Mouse (Mus musculus): ENCODE data around the gene Ttc25. TPM values are rescaled to one million over a fixed set of nuclear protein-coding genes. Genes with fewer than 3 reads are reported as not detected.
A peak's percentile ranks its signal among the peaks of the same experiment; 100 is the strongest.

The Ttc25 gene
- total and polyA plus RNA-seq, 2 experiments from 2014 or later = 1.5 to 1.8 TPM

GRCm38 (mm10) chr11:100536466-100536865 is 8.9 kb upstream of the Ttc25 start:
- no peak overlapping the region for H3K4me3 ChIP-seq (ENCODE audit: low read length)
- no peaks in the 10 kb centered on the region for H3K36me3 ChIP-seq (ENCODE audit: insufficient read depth, low read length)
- TF ChIP-seq CTCF (IDR thresholded peaks at IDR 0.05; ENCODE audit: low read depth) = no peak
- ATAC-seq (no peak), DNase-seq (ENCODE audit: low spot score) (no peak)
- H3K9me3 ChIP-seq (ENCODE audit: low read length) = no peaks in the 10 kb centered on the region
- H3K27ac ChIP-seq = no peak overlapping the region
- no peaks in the 10 kb centered on the region for H3K27me3 ChIP-seq (ENCODE audit: insufficient read depth, low read length)
- no peak overlapping the region for H3K9ac ChIP-seq (replicated peaks; ENCODE audit: low read length)
- H3K4me1 ChIP-seq (ENCODE audit: insufficient read depth, low read length) = no peaks in the 10 kb centered on the region
- no peak overlapping the region for H3K4me2 ChIP-seq (ENCODE audit: low read depth, low read length)

- no peak overlapping the region for H3K27ac ChIP-seq
- H3K4me2 ChIP-seq (ENCODE audit: low read depth, low read length) = no peak overlapping the region
- H3K27me3 ChIP-seq (ENCODE audit: insufficient read depth, low read length) = no peaks in the 10 kb centered on the region
- H3K36me3 ChIP-seq (ENCODE audit: insufficient read depth, low read length) = no peaks in the 10 kb centered on the region
- H3K9me3 ChIP-seq (ENCODE audit: low read length) = no peaks in the 10 kb centered on the region
- H3K4me3 ChIP-seq (ENCODE audit: low read length) = no peak overlapping the region
- TF ChIP-seq CTCF (IDR thresholded peaks at IDR 0.05; ENCODE audit: low read depth) = no peak
- peaks cover 2% of the 10 kb centered on the region; the same call in 1 of the 2 replicates for H3K4me1 ChIP-seq (ENCODE audit: insufficient read depth, low read length)
- H3K9ac ChIP-seq (replicated peaks; ENCODE audit: low read length) = no peak overlapping the region
- 53% methylated on average over 6 of the region's 6 CpGs for WGBS
- DNase-seq (ENCODE audit: low spot score) = no peak
- ATAC-seq = no peak
Observed at GRCm38 (mm10) chr11:100540966-100541365, 4.4 kb upstream of the Ttc25 start.

GRCm38 (mm10) chr11:100541577-100541976 is 3.8 kb upstream of the Ttc25 start:
- no peak overlapping the region for H3K4me3 ChIP-seq (ENCODE audit: low read length)
- H3K27ac ChIP-seq = no peak overlapping the region
- TF ChIP-seq CTCF (IDR thresholded peaks at IDR 0.05; ENCODE audit: low read depth) = no peak
- peaks cover 4% of the 10 kb centered on the region; the same call in 1 of the 2 replicates for H3K4me1 ChIP-seq (ENCODE audit: insufficient read depth, low read length)
- no peaks in the 10 kb centered on the region for H3K27me3 ChIP-seq (ENCODE audit: insufficient read depth, low read length)
- 79% methylated on average over 2 of the region's 2 CpGs for WGBS
- ATAC-seq (no peak), DNase-seq (ENCODE audit: low spot score) (no peak)
- no peak overlapping the region for H3K9ac ChIP-seq (replicated peaks; ENCODE audit: low read length)
- no peaks in the 10 kb centered on the region for H3K9me3 ChIP-seq (ENCODE audit: low read length)
- H3K36me3 ChIP-seq (ENCODE audit: insufficient read depth, low read length) = no peaks in the 10 kb centered on the region
- no peak overlapping the region for H3K4me2 ChIP-seq (ENCODE audit: low read depth, low read length)

- H3K4me1 ChIP-seq (ENCODE audit: insufficient read depth, low read length) = peaks cover 4% of the 10 kb centered on the region; the same call in 1 of the 2 replicates
- peak overlapping the region; percentile 75 for H3K4me2 ChIP-seq (ENCODE audit: low read depth, low read length)
- H3K27me3 ChIP-seq (ENCODE audit: insufficient read depth, low read length) = no peaks in the 10 kb centered on the region
- no peak for DNase-seq (ENCODE audit: low spot score)
- H3K9ac ChIP-seq (replicated peaks; ENCODE audit: low read length) = peak overlapping the region; percentile 44; the same call in 1 of the 2 replicates
- WGBS = 28% methylated on average over 7 of the region's 7 CpGs
- ATAC-seq = no peak
- H3K9me3 ChIP-seq (ENCODE audit: low read length) = no peaks in the 10 kb centered on the region
- peak overlapping the region; percentile 35 for H3K4me3 ChIP-seq (ENCODE audit: low read length)
- H3K27ac ChIP-seq = peak overlapping the region; percentile 2; the same call in 1 of the 2 replicates
- H3K36me3 ChIP-seq (ENCODE audit: insufficient read depth, low read length) = no peaks in the 10 kb centered on the region
- TF ChIP-seq CTCF (IDR thresholded peaks at IDR 0.05; ENCODE audit: low read depth) = no peak
Observed at GRCm38 (mm10) chr11:100545746-100546085, 309 bp downstream of the Ttc25 start.

GRCm38 (mm10) chr11:100546955-100547354 is 1.5 kb downstream of the Ttc25 start:
- Histone ChIP-seq H3K36me3 (ENCODE audit: insufficient read depth, low read length) (no peaks in the 10 kb centered on the region), H3K9ac (replicated peaks; ENCODE audit: low read length) (no peak overlapping the region), H3K4me3 (ENCODE audit: low read length) (no peak overlapping the region), H3K4me1 (ENCODE audit: insufficient read depth, low read length) (peaks cover 4% of the 10 kb centered on the region; the same call in 1 of the 2 replicates), H3K27me3 (ENCODE audit: insufficient read depth, low read length) (no peaks in the 10 kb centered on the region), H3K9me3 (ENCODE audit: low read length) (no peaks in the 10 kb centered on the region), H3K4me2 (ENCODE audit: low read depth, low read length) (no peak overlapping the region), H3K27ac (no peak overlapping the region)
- ATAC-seq (no peak), DNase-seq (ENCODE audit: low spot score) (no peak)
- no peak for TF ChIP-seq CTCF (IDR thresholded peaks at IDR 0.05; ENCODE audit: low read depth)
- 87% methylated on average over 6 of the region's 6 CpGs for WGBS

- no peak overlapping the region for H3K27ac ChIP-seq
- no peak for ATAC-seq
Observed at GRCm38 (mm10) chr11:100548141-100548540, 2.7 kb downstream of the Ttc25 start.

GRCm38 (mm10) chr11:100549466-100549865 is 4.1 kb downstream of the Ttc25 start:
- no peak for TF ChIP-seq CTCF (IDR thresholded peaks at IDR 0.05; ENCODE audit: low read depth)
- 86% methylated on average over 8 of the region's 8 CpGs for WGBS
- Histone ChIP-seq H3K27ac (no peak overlapping the region), H3K36me3 (ENCODE audit: insufficient read depth, low read length) (no peaks in the 10 kb centered on the region), H3K4me2 (ENCODE audit: low read depth, low read length) (no peak overlapping the region), H3K9me3 (ENCODE audit: low read length) (no peaks in the 10 kb centered on the region), H3K27me3 (ENCODE audit: insufficient read depth, low read length) (no peaks in the 10 kb centered on the region), H3K4me1 (ENCODE audit: insufficient read depth, low read length) (peaks cover 4% of the 10 kb centered on the region; the same call in 1 of the 2 replicates), H3K9ac (replicated peaks; ENCODE audit: low read length) (no peak overlapping the region), H3K4me3 (ENCODE audit: low read length) (no peak overlapping the region)
- DNase-seq (ENCODE audit: low spot score) (no peak), ATAC-seq (no peak)

More at GRCm38 (mm10) chr11:100548141-100548540, 2.7 kb downstream of the Ttc25 start:
- Histone ChIP-seq H3K4me3 (ENCODE audit: low read length) (no peak overlapping the region), H3K27me3 (ENCODE audit: insufficient read depth, low read length) (no peaks in the 10 kb centered on the region), H3K4me1 (ENCODE audit: insufficient read depth, low read length) (peaks cover 4% of the 10 kb centered on the region; the same call in 1 of the 2 replicates), H3K36me3 (ENCODE audit: insufficient read depth, low read length) (no peaks in the 10 kb centered on the region), H3K4me2 (ENCODE audit: low read depth, low read length) (no peak overlapping the region), H3K9ac (replicated peaks; ENCODE audit: low read length) (no peak overlapping the region), H3K9me3 (ENCODE audit: low read length) (no peaks in the 10 kb centered on the region)
- 81% methylated on average over 6 of the region's 6 CpGs for WGBS
- TF ChIP-seq CTCF (IDR thresholded peaks at IDR 0.05; ENCODE audit: low read depth) = no peak
- DNase-seq (ENCODE audit: low spot score) = no peak

Data from hindbrain, postnatal 0 days (tissue).